Mouse (Mus musculus): ENCODE results near the gene Wfdc16. TPM values are rescaled to one million over a fixed set of nuclear protein-coding genes. Genes with fewer than 3 reads are reported as not detected.

Wfdc16 gene
- polyA plus RNA-seq, 1 experiment from 2014 or later, result not detected

Other genes with a start within 250 kb of the Wfdc16 start
- 0.43 and 0.76 TPM in 2 replicates for gene Slpi, start 249.7 kb downstream of the Wfdc16 start, polyA plus RNA-seq (2014; fragmentation: Nextera tagmentation; extraction: Ambion mirVana)
- 0.04 and 0.16 TPM in 2 replicates for gene Rbpjl, start 235.7 kb downstream of the Wfdc16 start, polyA plus RNA-seq (2014; fragmentation: Nextera tagmentation; extraction: Ambion mirVana)
- gene Matn4, start 233.6 kb downstream of the Wfdc16 start, polyA plus RNA-seq (2014; fragmentation: Nextera tagmentation; extraction: Ambion mirVana), result 2.7 and 3.6 TPM in 2 replicates
- 22.6 and 23.6 TPM in 2 replicates for gene Sdc4, start 194.9 kb downstream of the Wfdc16 start, polyA plus RNA-seq (2014; fragmentation: Nextera tagmentation; extraction: Ambion mirVana)
- 52.6 and 53.6 TPM in 2 replicates for gene Sys1, start 181.8 kb downstream of the Wfdc16 start, polyA plus RNA-seq (2014; fragmentation: Nextera tagmentation; extraction: Ambion mirVana)
- gene Gm20458, start 177.8 kb downstream of the Wfdc16 start, polyA plus RNA-seq (2014; fragmentation: Nextera tagmentation; extraction: Ambion mirVana), result 2.8 and 3.6 TPM in 2 replicates
- gene Trp53tg5, start 165.1 kb downstream of the Wfdc16 start, polyA plus RNA-seq (2014; fragmentation: Nextera tagmentation; extraction: Ambion mirVana), result not detected in 2 replicates
- gene Dbndd2, start 152.7 kb downstream of the Wfdc16 start, polyA plus RNA-seq (2014; fragmentation: Nextera tagmentation; extraction: Ambion mirVana), result 0.38 and 1.3 TPM in 2 replicates
- 40.4 and 42.2 TPM in 2 replicates for gene Pigt, start 141.3 kb downstream of the Wfdc16 start, polyA plus RNA-seq (2014; fragmentation: Nextera tagmentation; extraction: Ambion mirVana)
- gene Wfdc2, start 76.4 kb downstream of the Wfdc16 start, polyA plus RNA-seq (2014; fragmentation: Nextera tagmentation; extraction: Ambion mirVana), result 38.7 and 38.9 TPM in 2 replicates
- not detected in 2 replicates for gene Spint3, start 65.3 kb downstream of the Wfdc16 start, polyA plus RNA-seq (2014; fragmentation: Nextera tagmentation; extraction: Ambion mirVana)
- gene Wfdc6a, start 53.3 kb downstream of the Wfdc16 start, polyA plus RNA-seq (2014; fragmentation: Nextera tagmentation; extraction: Ambion mirVana), result not detected in 2 replicates
- not detected in 2 replicates for gene Eppin, start 45.2 kb downstream of the Wfdc16 start, polyA plus RNA-seq (2014; fragmentation: Nextera tagmentation; extraction: Ambion mirVana)
- not detected in 2 replicates for gene Wfdc6b, start 25.3 kb downstream of the Wfdc16 start, polyA plus RNA-seq (2014; fragmentation: Nextera tagmentation; extraction: Ambion mirVana)
- not detected in 2 replicates for gene Wfdc8, start 25.2 kb downstream of the Wfdc16 start, polyA plus RNA-seq (2014; fragmentation: Nextera tagmentation; extraction: Ambion mirVana)
- not detected in 2 replicates for gene Wfdc10, start 17.2 kb upstream of the Wfdc16 start, polyA plus RNA-seq (2014; fragmentation: Nextera tagmentation; extraction: Ambion mirVana)
- not detected in 2 replicates for gene Wfdc9, start 17.8 kb upstream of the Wfdc16 start, polyA plus RNA-seq (2014; fragmentation: Nextera tagmentation; extraction: Ambion mirVana)
- not detected in 2 replicates for gene Wfdc11, start 35.3 kb upstream of the Wfdc16 start, polyA plus RNA-seq (2014; fragmentation: Nextera tagmentation; extraction: Ambion mirVana)
- gene Wfdc13, start 46.3 kb upstream of the Wfdc16 start, polyA plus RNA-seq (2014; fragmentation: Nextera tagmentation; extraction: Ambion mirVana), result 0.60 TPM in 1 of 2 replicates, not detected in the other
- gene Spint4, start 59.7 kb upstream of the Wfdc16 start, polyA plus RNA-seq (2014; fragmentation: Nextera tagmentation; extraction: Ambion mirVana), result not detected in 2 replicates
- not detected in 2 replicates for gene Spint5, start 76.5 kb upstream of the Wfdc16 start, polyA plus RNA-seq (2014; fragmentation: Nextera tagmentation; extraction: Ambion mirVana)
- 0.55 and 1.0 TPM in 2 replicates for gene Wfdc3, start 107.1 kb upstream of the Wfdc16 start, polyA plus RNA-seq (2014; fragmentation: Nextera tagmentation; extraction: Ambion mirVana)
- 87.0 and 96.4 TPM in 2 replicates for gene Dnttip1, start 107.2 kb upstream of the Wfdc16 start, polyA plus RNA-seq (2014; fragmentation: Nextera tagmentation; extraction: Ambion mirVana)
- 634 and 636 TPM in 2 replicates for gene Ube2c, start 131.1 kb upstream of the Wfdc16 start, polyA plus RNA-seq (2014; fragmentation: Nextera tagmentation; extraction: Ambion mirVana)
- gene Tnnc2, start 141.2 kb upstream of the Wfdc16 start, polyA plus RNA-seq (2014; fragmentation: Nextera tagmentation; extraction: Ambion mirVana), result 13.8 and 14.6 TPM in 2 replicates
- 9.9 and 14.6 TPM in 2 replicates for gene Snx21, start 147.0 kb upstream of the Wfdc16 start, polyA plus RNA-seq (2014; fragmentation: Nextera tagmentation; extraction: Ambion mirVana)
- gene Acot8, start 166.1 kb upstream of the Wfdc16 start, polyA plus RNA-seq (2014; fragmentation: Nextera tagmentation; extraction: Ambion mirVana), result 12.0 and 12.3 TPM in 2 replicates
- 11.0 and 11.8 TPM in 2 replicates for gene Zswim3, start 166.3 kb upstream of the Wfdc16 start, polyA plus RNA-seq (2014; fragmentation: Nextera tagmentation; extraction: Ambion mirVana)
- gene Zswim1, start 183.9 kb upstream of the Wfdc16 start, polyA plus RNA-seq (2014; fragmentation: Nextera tagmentation; extraction: Ambion mirVana), result 22.3 and 22.4 TPM in 2 replicates
- gene Spata25, start 189.7 kb upstream of the Wfdc16 start, polyA plus RNA-seq (2014; fragmentation: Nextera tagmentation; extraction: Ambion mirVana), result not detected in 2 replicates
- 95.8 and 104 TPM in 2 replicates for gene Ctsa, start 194.1 kb upstream of the Wfdc16 start, polyA plus RNA-seq (2014; fragmentation: Nextera tagmentation; extraction: Ambion mirVana)
- gene Neurl2, start 194.7 kb upstream of the Wfdc16 start, polyA plus RNA-seq (2014; fragmentation: Nextera tagmentation; extraction: Ambion mirVana), result 5.9 and 6.1 TPM in 2 replicates
- gene Pltp, start 218.9 kb upstream of the Wfdc16 start, polyA plus RNA-seq (2014; fragmentation: Nextera tagmentation; extraction: Ambion mirVana), result 22.9 and 25.1 TPM in 2 replicates
- gene Pcif1, start 240.5 kb upstream of the Wfdc16 start, polyA plus RNA-seq (2014; fragmentation: Nextera tagmentation; extraction: Ambion mirVana), result 71.5 and 76.6 TPM in 2 replicates